Mouse (Mus musculus) embryonic fibroblast, embryonic 13.5 days (primary cell): ENCODE data around the gene Slc25a39. TPM values are rescaled to one million over a fixed set of nuclear protein-coding genes. Genes with fewer than 3 reads are reported as not detected.

Source experiments
- H3K27ac ChIP-seq: 2 replicates; pipeline ENCODE4 v1.5.1; 2012; ENCODE audit warnings: low read length, control low read depth, inconsistent platforms; ENCODE audit not compliant: insufficient read depth
- H3K4me1 ChIP-seq: 2 replicates; pipeline ENCODE4 v1.6.1; 2011; ENCODE audit warnings: low read length; ENCODE audit not compliant: control insufficient read depth, insufficient read depth
- H3K4me3 ChIP-seq: 2 replicates; pipeline ENCODE4 v1.5.1; 2011; ENCODE audit warnings: mild to moderate bottlenecking, control low read depth, low read length; ENCODE audit not compliant: insufficient read depth
- CTCF ChIP-seq: IDR thresholded peaks from 2 replicates; pipeline ENCODE4 v1.5.1; 2011; ENCODE audit warnings: mild to moderate bottlenecking, control low read depth, low read length, moderate library complexity, borderline replicate concordance; ENCODE audit not compliant: insufficient read depth
- POLR2A ChIP-seq: IDR thresholded peaks from 2 replicates; pipeline ENCODE4 v1.6.1; 2011; ENCODE audit warnings: low read depth, mild to moderate bottlenecking, control low read depth, low read length, moderate library complexity
- polyA plus RNA-seq: library from polyadenylated mRNA; stranded (reverse); fragments of >200 nt; gene quantifications from 2 replicates; pipeline ENCODE4 v1.2.4, GENCODE M21; 2011; ENCODE audit warnings: low read depth; ENCODE audit not compliant: missing spikeins, insufficient read length

Gene Slc25a39
- 164 and 174 TPM in 2 replicates for polyA plus RNA-seq

DNA sequence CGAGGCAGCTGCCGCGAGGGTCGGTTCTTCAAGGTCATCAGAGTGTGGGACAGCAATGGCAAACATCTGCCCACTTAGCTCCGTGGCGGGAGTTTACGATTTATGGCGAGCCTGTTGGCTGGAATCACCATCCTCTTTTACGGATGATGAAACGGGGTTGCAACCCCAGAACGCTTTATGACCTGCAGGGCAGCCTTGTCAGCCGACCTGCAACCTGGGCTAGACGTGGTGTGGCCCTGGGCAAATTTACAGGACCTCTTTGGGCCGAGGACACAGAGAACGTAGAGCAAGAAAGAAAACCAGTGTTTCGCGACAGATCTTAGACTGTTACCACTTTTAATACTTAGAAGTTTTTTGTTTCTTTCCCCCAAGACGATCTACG is at the start of gene Slc25a39:
TSS of gene Slc25a39 (minus strand) at position 113 of the 382 bp plus-strand sequence.
- H3K27ac ChIP-seq, result peak within 1 kb of the TSS; percentile 94
- peaks cover 4% of the 10 kb centered on the region; the same call in 1 of the 2 replicates for H3K4me1 ChIP-seq
- peak within 1 kb of the TSS; percentile 94 for H3K4me3 ChIP-seq
- TF ChIP-seq POLR2A (no peak; the same call in 1 of the 2 replicates), CTCF (no peak)

DNA sequence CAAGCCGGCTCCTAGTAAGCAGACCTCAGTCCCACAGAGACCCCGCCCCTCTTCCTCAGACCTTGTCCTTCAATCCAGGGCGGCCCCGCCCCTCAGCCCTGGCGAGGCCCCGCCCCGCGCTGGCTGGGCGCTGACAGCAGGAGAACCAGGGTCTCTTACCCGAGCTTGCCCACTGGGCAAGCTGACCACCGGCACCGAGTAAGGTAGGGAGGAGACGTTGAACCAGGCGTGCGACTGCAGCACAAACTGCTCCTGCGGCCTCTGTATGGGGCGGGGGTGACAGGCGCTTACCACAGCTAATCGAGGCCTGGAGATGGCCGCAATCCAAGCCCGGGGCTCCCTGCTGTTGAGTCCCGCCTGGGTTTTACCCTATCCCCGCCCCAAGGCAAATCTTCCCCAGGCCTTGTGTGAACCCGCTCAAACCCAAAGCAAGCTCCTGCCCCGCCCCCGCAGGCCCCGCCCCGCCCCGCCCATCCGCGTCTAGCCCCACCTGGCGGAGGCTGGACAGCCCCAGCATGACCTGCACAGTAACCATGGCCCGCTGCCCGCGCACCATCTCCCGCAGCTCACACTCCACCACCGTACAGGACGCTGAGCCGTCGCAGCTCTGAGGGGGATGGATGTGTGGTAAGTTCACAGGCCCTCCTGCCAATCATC is 48.1 kb upstream of the Slc25a39 start:
- TF ChIP-seq POLR2A (peak; percentile 52; the same call in 1 of the 2 replicates), CTCF (peak; percentile 19; the same call in 1 of the 2 replicates)
- Histone ChIP-seq H3K4me3 (peak overlapping the region; percentile 54), H3K4me1 (no peaks in the 10 kb centered on the region), H3K27ac (peak overlapping the region; percentile 9; the same call in 1 of the 2 replicates)

DNA sequence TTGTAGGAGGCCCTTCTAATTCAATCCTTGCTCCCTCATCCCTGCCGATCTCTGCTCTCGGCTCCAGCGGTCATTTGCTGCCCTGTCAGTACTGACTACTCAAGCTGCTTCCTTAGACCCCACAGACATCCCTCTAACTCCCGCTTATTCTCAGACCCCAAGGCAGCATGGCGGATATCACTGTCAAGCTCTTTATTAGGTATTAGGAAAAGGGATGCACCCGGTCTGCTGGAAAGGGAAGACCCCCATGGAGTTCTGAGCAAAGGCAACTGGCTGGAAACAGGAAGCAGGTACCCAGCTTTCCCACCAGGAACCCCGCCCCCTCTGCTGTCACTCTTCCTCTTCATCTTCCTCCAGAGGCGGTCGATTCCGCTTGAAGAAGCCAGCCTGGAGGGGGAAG is 45.4 kb upstream of the Slc25a39 start:
- Histone ChIP-seq H3K4me1 (no peaks in the 10 kb centered on the region), H3K4me3 (no peak overlapping the region), H3K27ac (no peak overlapping the region)
- TF ChIP-seq CTCF, result no peak
- no peak for TF ChIP-seq POLR2A

DNA sequence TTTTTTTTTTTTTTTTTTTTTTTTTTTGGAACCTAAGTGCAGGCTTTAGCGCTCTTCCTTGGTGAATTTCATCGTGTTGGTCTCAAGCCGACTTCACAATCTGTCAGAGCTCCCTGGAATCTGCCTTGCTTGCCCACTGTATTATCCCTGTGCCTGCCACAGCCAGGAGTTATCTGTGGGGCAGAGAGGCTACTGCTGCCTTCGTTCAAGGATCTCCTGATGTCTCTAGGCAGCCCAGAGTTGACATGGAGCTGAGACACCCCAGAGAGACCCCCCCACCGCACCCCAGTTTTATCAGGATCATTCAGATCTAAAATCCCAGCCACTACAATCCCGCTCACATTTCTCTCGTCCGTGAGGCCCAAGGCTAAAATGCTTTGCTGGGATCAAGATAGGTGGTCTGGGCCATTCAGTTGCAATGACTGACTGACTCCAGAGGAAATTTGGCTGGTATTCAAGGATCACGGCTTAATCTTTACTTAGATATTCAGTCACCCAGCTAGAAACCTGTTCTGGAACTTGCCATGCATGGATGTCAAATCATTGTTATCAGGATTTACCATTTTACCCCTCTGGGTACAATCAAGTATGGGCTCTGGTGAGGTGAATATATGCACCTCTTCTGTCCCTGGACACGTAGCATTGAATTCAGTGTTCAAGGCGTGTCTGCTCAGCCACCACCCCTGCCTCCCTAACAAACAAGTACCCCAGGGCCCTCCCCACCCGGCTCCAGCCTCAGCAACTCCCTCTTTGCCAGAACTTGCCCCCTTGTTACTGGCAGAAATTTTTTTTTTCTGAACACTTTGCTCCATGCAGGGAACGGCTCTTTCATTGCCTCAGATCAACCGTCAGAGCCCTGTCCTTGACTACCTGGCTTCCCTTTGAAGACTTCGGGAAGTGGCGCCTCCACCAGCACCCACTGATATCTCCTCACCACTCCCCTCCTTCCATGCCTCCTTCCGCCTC is 41.6 kb upstream of the Slc25a39 start:
- TF ChIP-seq POLR2A (no peak), CTCF (no peak)
- H3K4me1 ChIP-seq, result no peaks in the 10 kb centered on the region
- no peak overlapping the region for H3K27ac ChIP-seq
- H3K4me3 ChIP-seq, result no peak overlapping the region

DNA sequence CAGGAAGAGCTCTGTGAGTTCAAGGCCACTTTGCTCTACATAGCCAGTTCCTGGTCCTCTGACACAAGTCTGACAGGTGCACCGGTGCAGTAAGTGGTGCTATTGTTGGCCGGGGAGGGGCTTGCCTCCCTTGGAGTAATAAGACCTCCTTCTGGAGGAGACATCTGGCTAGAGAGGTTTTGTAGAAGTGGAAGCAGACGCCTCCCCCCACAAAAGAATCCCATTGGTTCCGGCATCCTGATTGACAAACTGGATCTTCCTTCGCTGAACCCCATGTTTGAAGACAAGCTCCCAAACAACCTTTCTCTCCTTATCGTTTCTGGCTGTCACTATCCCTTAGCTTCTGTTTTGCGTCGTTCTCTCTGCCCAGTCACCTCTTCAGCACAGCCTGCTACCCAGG is 40.6 kb upstream of the Slc25a39 start:
- TF ChIP-seq CTCF (no peak), POLR2A (no peak)
- H3K4me1 ChIP-seq, result no peaks in the 10 kb centered on the region
- H3K27ac ChIP-seq, result no peak overlapping the region
- H3K4me3 ChIP-seq, result no peak overlapping the region

DNA sequence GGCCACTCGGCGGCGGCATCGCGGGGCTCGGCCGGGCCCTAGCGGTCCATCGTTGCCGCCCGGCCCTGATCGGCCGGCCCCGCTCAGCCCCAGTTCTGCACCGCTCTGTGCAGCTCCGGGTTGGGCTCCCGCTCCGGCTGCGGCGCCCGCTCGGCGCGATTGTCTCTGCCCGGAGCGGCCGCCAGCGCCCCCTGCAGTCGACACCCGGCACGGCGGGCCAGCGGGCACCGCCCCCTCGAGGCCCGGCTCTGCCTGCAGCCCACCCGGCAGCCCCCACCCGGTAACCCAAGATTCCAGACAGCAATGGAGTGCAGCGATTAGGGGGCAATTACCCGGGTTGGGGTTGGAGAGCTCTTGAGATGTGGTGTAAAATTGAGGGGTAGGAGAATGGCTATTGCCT is 39.8 kb upstream of the Slc25a39 start, which contains the start of gene Fam171a2:
TSS of gene Fam171a2 (minus strand) at position 186 of the 400 bp plus-strand sequence.
- Histone ChIP-seq H3K4me3 (peak within 1 kb of the TSS; percentile 88), H3K27ac (peak within 1 kb of the TSS; percentile 27; the same call in 1 of the 2 replicates), H3K4me1 (no peaks in the 10 kb centered on the region)
- TF ChIP-seq CTCF, result peak; percentile 46; the same call in 1 of the 2 replicates
- TF ChIP-seq POLR2A, result peak; percentile 56; the same call in 1 of the 2 replicates

DNA sequence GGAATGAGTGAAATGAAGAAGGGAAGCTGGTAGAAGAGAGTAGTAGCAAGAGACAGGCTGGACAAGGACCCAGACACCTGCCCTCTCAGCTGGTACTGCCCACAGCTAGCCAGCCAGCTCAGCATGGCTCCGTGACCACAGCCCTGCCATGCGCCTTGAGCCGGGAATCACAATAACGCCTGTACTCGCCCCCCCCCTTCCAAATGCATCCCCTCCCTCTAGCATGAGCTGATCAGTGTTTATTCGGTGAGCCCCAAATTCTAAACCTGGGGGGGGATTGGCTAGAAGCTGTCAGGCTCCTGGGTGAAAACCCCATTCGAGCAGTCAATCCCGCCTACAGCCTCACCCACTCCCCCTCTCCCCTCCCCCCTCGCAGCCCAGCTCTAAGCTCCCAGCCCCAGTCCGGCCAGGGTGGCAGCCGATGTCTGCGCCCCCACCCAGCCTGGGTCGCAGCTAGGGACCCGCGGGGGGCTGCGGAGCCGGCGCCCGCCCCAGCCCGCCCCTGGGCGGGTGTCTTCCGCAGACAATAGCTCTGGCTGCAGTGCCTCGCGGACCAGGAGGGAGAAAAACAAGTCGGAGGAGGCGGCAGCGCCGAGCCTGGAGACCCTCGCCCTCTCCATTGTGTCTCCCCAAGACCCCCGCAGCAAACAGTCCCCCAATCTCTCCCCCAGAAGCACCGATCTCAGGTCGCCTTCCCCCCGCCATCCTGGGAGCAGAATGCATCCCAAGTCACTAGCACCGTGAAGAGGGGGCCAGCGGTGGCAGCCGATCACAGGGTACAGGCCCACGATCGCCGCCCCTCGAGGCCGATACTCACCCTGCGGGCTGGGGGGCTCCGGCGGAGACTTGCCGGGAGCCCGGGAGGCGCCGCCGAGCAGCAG is 39.1 kb upstream of the Slc25a39 start:
- no peaks in the 10 kb centered on the region for H3K4me1 ChIP-seq
- H3K27ac ChIP-seq, result peak overlapping the region; percentile 27; the same call in 1 of the 2 replicates
- peak overlapping the region; percentile 88 for H3K4me3 ChIP-seq
- TF ChIP-seq CTCF, result no peak
- no peak; the same call in 1 of the 2 replicates for TF ChIP-seq POLR2A

DNA sequence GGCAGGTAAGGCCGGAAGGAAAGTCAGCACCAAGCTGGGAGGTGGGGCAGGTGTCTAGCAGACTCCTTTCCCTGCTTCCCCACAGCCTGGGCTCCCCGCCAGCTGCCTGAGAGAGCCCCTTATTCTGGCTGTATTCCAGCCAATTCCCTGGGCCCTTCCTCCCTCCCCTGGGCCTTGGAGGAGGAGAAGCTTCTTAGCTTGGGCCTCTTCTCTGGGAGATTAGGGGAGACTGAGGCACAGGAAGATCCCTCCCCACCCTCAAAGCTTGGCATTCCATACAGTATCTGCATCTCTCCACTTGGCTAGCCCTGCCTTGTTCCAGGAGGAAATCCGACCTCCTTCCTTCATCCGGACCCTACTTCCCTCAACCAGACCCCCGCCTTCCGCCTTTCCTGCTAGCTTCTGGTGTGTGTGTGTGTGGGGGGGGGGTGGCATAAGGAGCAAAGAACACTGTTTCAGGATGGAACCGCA is 38.2 kb upstream of the Slc25a39 start:
- TF ChIP-seq POLR2A (no peak), CTCF (no peak)
- no peaks in the 10 kb centered on the region for H3K4me1 ChIP-seq
- H3K4me3 ChIP-seq, result peak overlapping the region; percentile 88; the same call in 1 of the 2 replicates
- no peak overlapping the region for H3K27ac ChIP-seq
